Mouse (Mus musculus): ENCODE measurements around the gene Gabbr2.

GRCm38 (mm10) chr4:46742601-46743000, 249.1 kb downstream of the Gabbr2 start:
- TF ChIP-seq POLR2A (IDR thresholded peaks at IDR 0.05; ENCODE audit: borderline replicate concordance, insufficient read depth, low read length) (no peak), CTCF (IDR thresholded peaks at IDR 0.05; ENCODE audit: borderline replicate concordance, insufficient read depth, low read depth, low read length) (no peak)

All from cerebellum, adult 2 months (tissue).